Mouse (Mus musculus) ES-E14 (cell line): Measurements from ENCODE around the gene Ecm2.

Experiments
- CHD2 ChIP-seq: IDR thresholded peaks from 2 replicates; pipeline ENCODE4 v1.6.1; 2014; ENCODE audit warnings: mild to moderate bottlenecking, low read depth, low read length, inconsistent platforms
- HCFC1 ChIP-seq: IDR thresholded peaks from 2 replicates; pipeline ENCODE4 v1.6.1; 2012; ENCODE audit warnings: low read length, inconsistent platforms, borderline replicate concordance; ENCODE audit not compliant: insufficient read depth
- MAFK ChIP-seq: IDR thresholded peaks from 2 replicates; pipeline ENCODE4 v1.6.1; 2014; ENCODE audit warnings: mild to moderate bottlenecking, low read depth, low read length, inconsistent platforms; ENCODE audit not compliant: insufficient read depth
- ZNF384 ChIP-seq: IDR thresholded peaks from 2 replicates; pipeline ENCODE4 v1.6.1; 2012; ENCODE audit warnings: low read depth, low read length, inconsistent platforms

- TF ChIP-seq MAFK (no peak), HCFC1 (no peak), CHD2 (no peak), ZNF384 (no peak)
These were observed 54.6 kb downstream of the Ecm2 start for GRCm38 (mm10) chr13:49559185-49559584.
